Mouse (Mus musculus) hindbrain, embryonic 15.5 days (tissue): ENCODE data around the gene Gramd4. TPM values are rescaled to one million over a fixed set of nuclear protein-coding genes. Genes with fewer than 3 reads are reported as not detected.

ENCODE experiments used
- ATAC-seq: fragments of 200-750 bp; cut with Nextera tagmentation; 2 replicates; pipeline ENCODE4 v1.8.0; 2017; ENCODE audit warnings: low read depth, moderate number of reproducible peaks, moderate TSS enrichment; ENCODE audit not compliant: low FRiP score
- H3K27ac ChIP-seq: fragments of 300-500 bp; sonication (generic); replicated peaks from 2 replicates; pipeline ENCODE4 v1.5.1; 2015; ENCODE audit warnings: mild to moderate bottlenecking, inconsistent platforms
- H3K27me3 ChIP-seq: fragments of 300-500 bp; sonication (generic); 2 replicates; pipeline ENCODE4 v1.6.1; 2015; ENCODE audit warnings: control low read depth, inconsistent platforms
- H3K36me3 ChIP-seq: fragments of 300-500 bp; sonication (generic); 2 replicates; pipeline ENCODE4 v1.6.1; 2015; ENCODE audit warnings: control low read depth, inconsistent platforms
- H3K4me1 ChIP-seq: fragments of 300-500 bp; sonication (generic); replicated peaks from 2 replicates; pipeline ENCODE4 v1.6.1; 2015; ENCODE audit warnings: control low read depth, inconsistent platforms
- H3K4me2 ChIP-seq: fragments of 300-500 bp; sonication (generic); 2 replicates; pipeline ENCODE4 v1.6.1; 2015; ENCODE audit warnings: moderate library complexity, mild to moderate bottlenecking, inconsistent platforms
- H3K4me3 ChIP-seq: fragments of 300-500 bp; sonication (generic); 2 replicates; pipeline ENCODE4 v1.5.1; 2015; ENCODE audit warnings: mild to moderate bottlenecking, inconsistent platforms
- H3K9ac ChIP-seq: fragments of 300-500 bp; sonication (generic); 2 replicates; pipeline ENCODE4 v1.6.1; 2015; ENCODE audit warnings: inconsistent platforms
- H3K9me3 ChIP-seq: fragments of 300-500 bp; sonication (generic); 2 replicates; pipeline ENCODE4 v1.6.1; 2016; ENCODE audit warnings: control low read depth, inconsistent platforms
- WGBS: fragments of 180-500 bp; shearing (Covaris S2); methylation state at CpG from one replicate; pipeline ENCODE4 v1.1.7; 2015; 5-methylcytosine and 5-hydroxymethylcytosine counted together
- polyA plus RNA-seq: library from polyadenylated mRNA; unstranded; fragments of >200 nt; fragmentation: Nextera tagmentation; extraction: Ambion mirVana; gene quantifications from 2 replicates; pipeline ENCODE4 v1.2.1, GENCODE M21; 2015

Gramd4 gene
- polyA plus RNA-seq, 1 experiment from 2014 or later: 33.4 TPM

GRCm38 (mm10) chr15:86165811-86166590 is 108.5 kb downstream of the Gramd4 start:
- Histone ChIP-seq H3K9me3 (no peaks in the 10 kb centered on the region), H3K27ac (no peak overlapping the region), H3K4me3 (no peak overlapping the region), H3K27me3 (no peaks in the 10 kb centered on the region), H3K9ac (no peak overlapping the region), H3K36me3 (peaks cover 9% of the 10 kb centered on the region), H3K4me2 (no peak overlapping the region), H3K4me1 (peaks cover 17% of the 10 kb centered on the region)
- no peak for ATAC-seq
- WGBS: 88% methylated on average over 24 of the region's 24 CpGs

GRCm38 (mm10) chr15:86167032-86167655 is 109.6 kb downstream of the Gramd4 start:
- Histone ChIP-seq H3K9ac (no peak overlapping the region), H3K9me3 (no peaks in the 10 kb centered on the region), H3K36me3 (no peaks in the 10 kb centered on the region), H3K27ac (no peak overlapping the region), H3K4me3 (no peak overlapping the region), H3K27me3 (no peaks in the 10 kb centered on the region), H3K4me2 (no peak overlapping the region), H3K4me1 (peaks cover 17% of the 10 kb centered on the region)
- 95% methylated on average over 7 of the region's 7 CpGs for WGBS
- no peak for ATAC-seq

GRCm38 (mm10) chr15:86167787-86168504 is 110.5 kb downstream of the Gramd4 start:
- no peak overlapping the region for H3K4me2 ChIP-seq
- H3K9me3 ChIP-seq: no peaks in the 10 kb centered on the region
- H3K4me1 ChIP-seq: peaks cover 17% of the 10 kb centered on the region
- H3K36me3 ChIP-seq: no peaks in the 10 kb centered on the region
- ATAC-seq: no peak
- no peak overlapping the region for H3K9ac ChIP-seq
- H3K27ac ChIP-seq: no peak overlapping the region
- WGBS: 79% methylated on average over 10 of the region's 10 CpGs
- H3K27me3 ChIP-seq: no peaks in the 10 kb centered on the region
- H3K4me3 ChIP-seq: no peak overlapping the region

GRCm38 (mm10) chr15:86168505-86168867 is 111.0 kb downstream of the Gramd4 start:
- 17% methylated on average over 7 of the region's 7 CpGs for WGBS
- Histone ChIP-seq H3K9ac (no peak overlapping the region), H3K27ac (no peak overlapping the region), H3K4me2 (no peak overlapping the region; the same call in 1 of the 2 replicates), H3K27me3 (no peaks in the 10 kb centered on the region), H3K4me1 (peaks cover 21% of the 10 kb centered on the region), H3K4me3 (no peak overlapping the region), H3K36me3 (no peaks in the 10 kb centered on the region), H3K9me3 (no peaks in the 10 kb centered on the region)
- ATAC-seq: 0 out of 2 replicates have a peak, but pooled peaks have one; percentile 6

GRCm38 (mm10) chr15:86168941-86169816 is 111.7 kb downstream of the Gramd4 start:
- H3K9me3 ChIP-seq: no peaks in the 10 kb centered on the region
- H3K9ac ChIP-seq: no peak overlapping the region
- H3K27me3 ChIP-seq: no peaks in the 10 kb centered on the region
- H3K27ac ChIP-seq: no peak overlapping the region
- ATAC-seq: 0 out of 2 replicates have a peak, but pooled peaks have one; percentile 10
- no peak overlapping the region; the same call in 1 of the 2 replicates for H3K4me2 ChIP-seq
- H3K4me3 ChIP-seq: no peak overlapping the region
- WGBS: 76% methylated on average over 12 of the region's 12 CpGs
- no peaks in the 10 kb centered on the region for H3K36me3 ChIP-seq
- peaks cover 26% of the 10 kb centered on the region for H3K4me1 ChIP-seq

- H3K27me3 ChIP-seq: no peaks in the 10 kb centered on the region
- H3K9ac ChIP-seq: no peak overlapping the region
- H3K4me1 ChIP-seq: peaks cover 26% of the 10 kb centered on the region
- H3K9me3 ChIP-seq: no peaks in the 10 kb centered on the region
- no peaks in the 10 kb centered on the region for H3K36me3 ChIP-seq
- ATAC-seq: no peak
- H3K27ac ChIP-seq: no peak overlapping the region
- no peak overlapping the region for H3K4me2 ChIP-seq
- 68% methylated on average over 4 of the region's 4 CpGs for WGBS
- no peak overlapping the region for H3K4me3 ChIP-seq
Measured at GRCm38 (mm10) chr15:86169817-86170110, 112.3 kb downstream of the Gramd4 start.

- ATAC-seq: no peak
- H3K27me3 ChIP-seq: no peaks in the 10 kb centered on the region
- H3K4me3 ChIP-seq: no peak overlapping the region
- H3K27ac ChIP-seq: no peak overlapping the region
- H3K4me2 ChIP-seq: no peak overlapping the region
- H3K4me1 ChIP-seq: peaks cover 26% of the 10 kb centered on the region
- 90% methylated on average over 12 of the region's 12 CpGs for WGBS
- no peak overlapping the region for H3K9ac ChIP-seq
- no peaks in the 10 kb centered on the region for H3K9me3 ChIP-seq
- H3K36me3 ChIP-seq: no peaks in the 10 kb centered on the region
Measured at GRCm38 (mm10) chr15:86171316-86171715, 113.8 kb downstream of the Gramd4 start.

- no peaks in the 10 kb centered on the region for H3K36me3 ChIP-seq
- no peak overlapping the region for H3K9ac ChIP-seq
- 62% methylated on average over 3 of the region's 3 CpGs for WGBS
- no peak for ATAC-seq
- no peaks in the 10 kb centered on the region for H3K27me3 ChIP-seq
- no peaks in the 10 kb centered on the region for H3K9me3 ChIP-seq
- no peak overlapping the region for H3K4me3 ChIP-seq
- peaks cover 26% of the 10 kb centered on the region for H3K4me1 ChIP-seq
- no peak overlapping the region for H3K27ac ChIP-seq
- H3K4me2 ChIP-seq: no peak overlapping the region
Measured at GRCm38 (mm10) chr15:86172124-86172523, 114.6 kb downstream of the Gramd4 start.

GRCm38 (mm10) chr15:86172526-86172925 is 115.0 kb downstream of the Gramd4 start:
- H3K9me3 ChIP-seq: no peaks in the 10 kb centered on the region
- H3K4me1 ChIP-seq: peaks cover 26% of the 10 kb centered on the region
- no peak for ATAC-seq
- H3K4me2 ChIP-seq: no peak overlapping the region
- H3K27ac ChIP-seq: no peak overlapping the region
- no peaks in the 10 kb centered on the region for H3K36me3 ChIP-seq
- WGBS: 73% methylated on average over 6 of the region's 6 CpGs
- H3K9ac ChIP-seq: no peak overlapping the region
- H3K27me3 ChIP-seq: no peaks in the 10 kb centered on the region
- no peak overlapping the region for H3K4me3 ChIP-seq

GRCm38 (mm10) chr15:86173136-86173985 is 115.9 kb downstream of the Gramd4 start:
- Histone ChIP-seq H3K27me3 (no peaks in the 10 kb centered on the region), H3K36me3 (no peaks in the 10 kb centered on the region), H3K9me3 (no peaks in the 10 kb centered on the region), H3K4me3 (no peak overlapping the region), H3K4me1 (peaks cover 25% of the 10 kb centered on the region), H3K9ac (no peak overlapping the region), H3K4me2 (no peak overlapping the region), H3K27ac (no peak overlapping the region)
- ATAC-seq: no peak
- WGBS: 49% methylated on average over 16 of the region's 16 CpGs
